Mouse (Mus musculus) heart, postnatal 0 days (tissue): ENCODE results near the gene Eef1akmt1.

Experiments used
- CTCF ChIP-seq: IDR thresholded peaks from 2 replicates; pipeline ENCODE4 v1.5.1; 2016; ENCODE audit warnings: antibody characterized with exemption, control low read depth, low read depth
- EP300 ChIP-seq: IDR thresholded peaks from 2 replicates; pipeline ENCODE4 v1.6.1; 2016; ENCODE audit warnings: antibody characterized with exemption, low read depth

- TF ChIP-seq CTCF (no peak), EP300 (no peak)
These were observed 17.0 kb downstream of the Eef1akmt1 start for GRCm38 (mm10) chr14:57554434-57554833.
